Mouse (Mus musculus) G1E (cell line): ENCODE measurements around the gene Olfr459.

Source experiments
- CTCF ChIP-seq: IDR thresholded peaks from 2 replicates; pipeline ENCODE4 v1.5.1; 2012; ENCODE audit warnings: low read depth, low read length, inconsistent platforms, mixed read lengths
- GATA1 ChIP-seq: IDR thresholded peaks from 2 replicates; pipeline ENCODE4 v1.6.1; 2012; ENCODE audit warnings: borderline replicate concordance, low read length, inconsistent platforms, mixed read lengths
- TAL1 ChIP-seq: conservative IDR thresholded peaks from 2 replicates; pipeline ENCODE4 v1.6.1; 2012; ENCODE audit warnings: low read depth, low read length, inconsistent platforms, mixed read lengths

- TF ChIP-seq CTCF = no peak
- no peak for TF ChIP-seq GATA1
- no peak for TF ChIP-seq TAL1
Measured at GRCm38 (mm10) chr6:41734719-41735470, 40.1 kb downstream of the Olfr459 start.
